ENCODE assay signal across 8 mouse cellular contexts in genomic region chr5:120587940-120588568, GRCm38 (mm10). TPM values are rescaled to one million over a fixed set of nuclear protein-coding genes. Genes with fewer than 3 reads are reported as not detected.
DNase-seq lines count a peak whose midpoint lies in the region; ATAC-seq and TF ChIP-seq lines count a peak whose summit lies in the region.

No protein-coding gene starts in this region.

- ATAC-seq in CD4-positive, CD25-positive, alpha-beta regulatory T cell, adult 4 months: no peak
- ATAC-seq in stomach, embryonic 15.5 days (ENCODE audit: insufficient read depth, low FRiP score, low read depth): no peak

- peak overlapping the region; percentile 72 for H3K9ac ChIP-seq in stomach, embryonic 15.5 days

- H3K4me1 ChIP-seq in spleen, adult 2 months (ENCODE audit: control insufficient read depth, insufficient read depth, insufficient read length): peaks cover 13% of the 10 kb centered on the region; the same call in 1 of the 2 replicates
- peaks cover 26% of the 10 kb centered on the region for H3K4me1 ChIP-seq in stomach, embryonic 15.5 days

- no peaks in the 10 kb centered on the region for H3K9me3 ChIP-seq in stomach, embryonic 15.5 days

- TF ChIP-seq CTCF in spleen, adult 2 months (IDR thresholded peaks at IDR 0.05; ENCODE audit: extremely low read depth, insufficient read depth, insufficient read length, insufficient replicate concordance): no peak

- H3K27me3 ChIP-seq in spleen, adult 2 months (ENCODE audit: control insufficient read depth, insufficient read depth, low read length): no peaks in the 10 kb centered on the region
- no peaks in the 10 kb centered on the region for H3K27me3 ChIP-seq in stomach, embryonic 15.5 days (replicated peaks)

- no peak for TF ChIP-seq POLR2A in spleen, adult 2 months (IDR thresholded peaks at IDR 0.05; ENCODE audit: low read depth, low read length)

- peak; percentile 26 for DNase-seq in CD4-positive, CD25-positive, alpha-beta regulatory T cell, adult 2 months (ENCODE audit: low read depth, low spot score)
- no peak for DNase-seq in spleen, adult 2 months (ENCODE audit: low read depth in 1 of 2, low spot score in 2 of 2)
- DNase-seq in spleen, postnatal 14 days (ENCODE audit: low spot score in 2 of 2): no peak
- peak; percentile 35 for DNase-seq in liver
- DNase-seq in thymus, postnatal 0 days (ENCODE audit: low spot score): no peak
- DNase-seq in urinary bladder, adult 18-20 months (ENCODE audit: low spot score in 2 of 2): no peak

- peak overlapping the region; percentile 82 for H3K4me2 ChIP-seq in stomach, embryonic 15.5 days

- peak overlapping the region; percentile 77 for H3K4me3 ChIP-seq in spleen, adult 2 months (ENCODE audit: extremely low read depth, insufficient read depth, insufficient read length)
- peak overlapping the region; percentile 82 for H3K4me3 ChIP-seq in stomach, embryonic 15.5 days (replicated peaks)

- WGBS in spleen, adult 2 months: under 1% methylated on average over 29 of the region's 29 CpGs
- WGBS in stomach, embryonic 15.5 days: 1% methylated on average over 28 of the region's 29 CpGs

- peak overlapping the region; percentile 79 for H3K27ac ChIP-seq in spleen, adult 2 months (ENCODE audit: insufficient read depth, low read length)
- H3K27ac ChIP-seq in stomach, embryonic 15.5 days: peak overlapping the region; percentile 75

- peaks cover 10% of the 10 kb centered on the region for H3K36me3 ChIP-seq in spleen, adult 2 months (ENCODE audit: control insufficient read depth, insufficient read depth, low read length)
- peaks cover 15% of the 10 kb centered on the region; the same call in 1 of the 2 replicates for H3K36me3 ChIP-seq in stomach, embryonic 15.5 days

RNA-seq across cellular contexts. Expression of gene Tpcn1, which starts 0.4 kb away (rescaled TPM):
- polyA plus RNA-seq in CD4-positive, CD25-positive, alpha-beta regulatory T cell, adult 4 months (2017; shearing (Covaris generic)): 10 to 100 TPM; 14.7 to 17.4 TPM
- polyA plus RNA-seq in spleen, adult 2 months (2012; rRNA removed): 54.5 and 58.8 TPM in 2 replicates
- polyA plus RNA-seq in stomach, embryonic 15.5 days (2015; fragmentation: Nextera tagmentation; extraction: Ambion mirVana): 25.5 and 25.7 TPM in 2 replicates
- polyA plus RNA-seq in thymus, postnatal 0 days (2015; fragmentation: Nextera tagmentation; extraction: Ambion mirVana): 33.3 and 48.6 TPM in 2 replicates

RNA-seq across cellular contexts. Expression of gene Iqcd, which starts 0.8 kb away (rescaled TPM):
- polyA plus RNA-seq in CD4-positive, CD25-positive, alpha-beta regulatory T cell, adult 4 months (2017; shearing (Covaris generic)): 1 to 10 TPM in 1 of 2 experiments, under 1 TPM in 1; 0.40 to 1.1 TPM
- 0.38 and 0.40 TPM in 2 replicates for polyA plus RNA-seq in spleen, adult 2 months (2012; rRNA removed)
- polyA plus RNA-seq in stomach, embryonic 15.5 days (2015; fragmentation: Nextera tagmentation; extraction: Ambion mirVana): 0.40 and 0.69 TPM in 2 replicates
- polyA plus RNA-seq in thymus, postnatal 0 days (2015; fragmentation: Nextera tagmentation; extraction: Ambion mirVana): 1.5 and 1.7 TPM in 2 replicates

RNA-seq across cellular contexts. Expression of gene Rita1, which starts 24.3 kb away (rescaled TPM):
- 1 to 10 TPM; 2.2 to 6.3 TPM for polyA plus RNA-seq in CD4-positive, CD25-positive, alpha-beta regulatory T cell, adult 4 months (2017; shearing (Covaris generic))
- 8.0 and 8.8 TPM in 2 replicates for polyA plus RNA-seq in spleen, adult 2 months (2012; rRNA removed)
- 10.4 and 11.4 TPM in 2 replicates for polyA plus RNA-seq in stomach, embryonic 15.5 days (2015; fragmentation: Nextera tagmentation; extraction: Ambion mirVana)
- polyA plus RNA-seq in thymus, postnatal 0 days (2015; fragmentation: Nextera tagmentation; extraction: Ambion mirVana): 10.7 TPM in 2 replicates

RNA-seq across cellular contexts. Expression of gene Ddx54, which starts 24.5 kb away (rescaled TPM):
- 10 to 100 TPM; 14.4 to 18.6 TPM for polyA plus RNA-seq in CD4-positive, CD25-positive, alpha-beta regulatory T cell, adult 4 months (2017; shearing (Covaris generic))
- polyA plus RNA-seq in spleen, adult 2 months (2012; rRNA removed): 80.8 and 131 TPM in 2 replicates
- polyA plus RNA-seq in stomach, embryonic 15.5 days (2015; fragmentation: Nextera tagmentation; extraction: Ambion mirVana): 41.8 and 44.9 TPM in 2 replicates
- polyA plus RNA-seq in thymus, postnatal 0 days (2015; fragmentation: Nextera tagmentation; extraction: Ambion mirVana): 106 and 108 TPM in 2 replicates

RNA-seq across cellular contexts. Expression of gene Cfap73, which starts 46.0 kb away (rescaled TPM):
- not detected for polyA plus RNA-seq in CD4-positive, CD25-positive, alpha-beta regulatory T cell, adult 4 months (2017; shearing (Covaris generic))
- polyA plus RNA-seq in spleen, adult 2 months (2012; rRNA removed): not detected in 2 replicates
- polyA plus RNA-seq in stomach, embryonic 15.5 days (2015; fragmentation: Nextera tagmentation; extraction: Ambion mirVana): not detected in 2 replicates
- polyA plus RNA-seq in thymus, postnatal 0 days (2015; fragmentation: Nextera tagmentation; extraction: Ambion mirVana): 0.23 and 0.30 TPM in 2 replicates

Comparison
In these comparisons a context has a peak if more than half of its experiments do, and no peak if none do; other contexts are left out.
1. DNase-seq: peak in CD4-positive, CD25-positive, alpha-beta regulatory T cell, adult 2 months (single experiment) and liver (single experiment); none in spleen, adult 2 months (0 of 2), spleen, postnatal 14 days (0 of 2), thymus, postnatal 0 days (single experiment) and urinary bladder, adult 18-20 months (0 of 2).